Mouse (Mus musculus) thymus, adult 2 months (tissue): ENCODE measurements around the gene Tmtc1.

ENCODE experiments used
- CTCF ChIP-seq: fragments of 200-500 bp; IDR thresholded peaks from 2 replicates; pipeline ENCODE4 v1.5.1; 2012; ENCODE audit warnings: mild to moderate bottlenecking, control low read depth, low read length, moderate library complexity, borderline replicate concordance; ENCODE audit not compliant: control insufficient read depth, poor library complexity, insufficient read depth; ENCODE audit errors: extremely low read depth
- POLR2A ChIP-seq: fragments of 200-500 bp; IDR thresholded peaks from 2 replicates; pipeline ENCODE4 v1.6.1; 2012; ENCODE audit warnings: mild to moderate bottlenecking, low read length, control low read depth, moderate library complexity; ENCODE audit not compliant: control insufficient read depth, poor library complexity, insufficient read depth; ENCODE audit errors: extremely low read depth

DNA sequence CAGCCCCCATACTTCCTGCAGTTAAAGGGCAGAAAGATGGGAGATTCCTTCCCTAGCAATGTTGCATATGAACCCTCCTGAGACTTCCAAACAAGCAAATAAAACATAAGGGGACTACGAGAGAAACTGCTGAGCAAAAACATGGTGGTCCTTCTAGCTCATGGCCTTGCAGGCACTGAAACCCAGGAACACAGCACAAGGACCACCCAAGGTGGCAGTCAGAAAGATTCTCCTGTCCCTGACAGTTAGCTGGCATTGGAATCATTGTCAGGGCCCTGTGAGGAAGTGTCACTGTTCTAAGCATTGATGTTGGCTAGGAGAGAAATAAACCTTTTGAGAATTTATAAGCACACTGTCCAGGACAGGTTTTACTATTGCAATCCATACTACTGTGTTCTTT lies 56.2 kb downstream of the Tmtc1 start:
- no peak for TF ChIP-seq CTCF
- TF ChIP-seq POLR2A: no peak
